Mouse (Mus musculus): ENCODE results near the gene Lrrc19.

GRCm38 (mm10) chr4:94605591-94605990 lies 44.4 kb downstream of the Lrrc19 start:
- no peak for TF ChIP-seq CTCF (IDR thresholded peaks at IDR 0.05; ENCODE audit: extremely low read depth, insufficient read depth, low read length)
- TF ChIP-seq POLR2A (IDR thresholded peaks at IDR 0.05; ENCODE audit: extremely low read depth, insufficient read depth, low read length), result no peak
